Mouse (Mus musculus) embryonic facial prominence, embryonic 12.5 days (tissue): ENCODE data around the gene Itpr3. TPM values are rescaled to one million over a fixed set of nuclear protein-coding genes. Genes with fewer than 3 reads are reported as not detected.

Experiments
- microRNA-seq: library from miRNA; unstranded; fragments of <30 nt; microRNA quantifications from one replicate; pipeline ENCODE4, GENCODE M21; 2017
- polyA plus RNA-seq: library from polyadenylated mRNA; unstranded; fragments of >200 nt; fragmentation: Nextera tagmentation; extraction: Ambion mirVana; gene quantifications from 2 replicates; pipeline ENCODE4 v1.2.1, GENCODE M21; 2016

Itpr3 gene
- polyA plus RNA-seq, 1 experiment from 2014 or later = 3.2 TPM

Small RNAs within 50 kb of the gene (microRNA-seq; reads per million reads assigned to microRNA genes)
- gene Mir7677 = not detected

Other genes with a start within 250 kb of the Itpr3 start
- 2.6 and 3.1 TPM in 2 replicates for gene Nkx2-5, start 212.3 kb upstream of the Itpr3 start, polyA plus RNA-seq
- 7.9 and 9.7 TPM in 2 replicates for gene Kifc5b, start 140.2 kb upstream of the Itpr3 start, polyA plus RNA-seq
- gene Phf1, start 124.3 kb upstream of the Itpr3 start, polyA plus RNA-seq = 13.9 and 17.1 TPM in 2 replicates
- 172 and 174 TPM in 2 replicates for gene Cuta, start 117.7 kb upstream of the Itpr3 start, polyA plus RNA-seq
- 2.5 and 4.0 TPM in 2 replicates for gene Syngap1, start 116.1 kb upstream of the Itpr3 start, polyA plus RNA-seq
- gene Zbtb9, start 84.1 kb upstream of the Itpr3 start, polyA plus RNA-seq = 16.1 and 17.1 TPM in 2 replicates
- 4.5 and 4.9 TPM in 2 replicates for gene Bak1, start 28.3 kb upstream of the Itpr3 start, polyA plus RNA-seq
- 340 and 372 TPM in 2 replicates for gene Uqcc2, start 76.6 kb downstream of the Itpr3 start, polyA plus RNA-seq
- 0.13 and 0.35 TPM in 2 replicates for gene Ip6k3, start 110.5 kb downstream of the Itpr3 start, polyA plus RNA-seq
- 30.9 and 35.4 TPM in 2 replicates for gene Lemd2, start 147.2 kb downstream of the Itpr3 start, polyA plus RNA-seq